Mouse (Mus musculus) heart, embryonic 15.5 days (tissue): ENCODE data around the gene Awat1. TPM values are rescaled to one million over a fixed set of nuclear protein-coding genes. Genes with fewer than 3 reads are reported as not detected.

Experiments used
- ATAC-seq: fragments of 200-750 bp; cut with Nextera tagmentation; replicated peaks from 2 replicates; pipeline ENCODE4 v1.8.0; 2017; ENCODE audit warnings: low read depth, moderate TSS enrichment; ENCODE audit not compliant: insufficient number of reproducible peaks, insufficient read depth, low FRiP score
- H3K27ac ChIP-seq: fragments of 300-500 bp; sonication (generic); 2 replicates; pipeline ENCODE4 v1.5.1; 2015; ENCODE audit warnings: mild to moderate bottlenecking, inconsistent platforms
- H3K27me3 ChIP-seq: fragments of 300-500 bp; sonication (generic); 2 replicates; pipeline ENCODE4 v1.6.1; 2015; ENCODE audit warnings: inconsistent platforms
- H3K36me3 ChIP-seq: fragments of 300-500 bp; sonication (generic); 2 replicates; pipeline ENCODE4 v1.6.1; 2015; ENCODE audit warnings: mild to moderate bottlenecking, inconsistent platforms
- H3K4me1 ChIP-seq: fragments of 300-500 bp; sonication (generic); replicated peaks from 2 replicates; pipeline ENCODE4 v1.6.1; 2015; ENCODE audit warnings: inconsistent platforms
- H3K4me2 ChIP-seq: fragments of 300-500 bp; sonication (generic); 2 replicates; pipeline ENCODE4 v1.6.1; 2015; ENCODE audit warnings: inconsistent platforms, mild to moderate bottlenecking, moderate library complexity
- H3K4me3 ChIP-seq: fragments of 300-500 bp; sonication (generic); 2 replicates; pipeline ENCODE4 v1.5.1; 2015; ENCODE audit warnings: mild to moderate bottlenecking, inconsistent platforms
- H3K9ac ChIP-seq: fragments of 300-500 bp; sonication (generic); 2 replicates; pipeline ENCODE4 v1.6.1; 2015; ENCODE audit warnings: mild to moderate bottlenecking, inconsistent platforms
- H3K9me3 ChIP-seq: fragments of 300-500 bp; sonication (generic); replicated peaks from 2 replicates; pipeline ENCODE4 v1.6.1; 2016; ENCODE audit warnings: inconsistent platforms
- WGBS: fragments of 180-500 bp; shearing (Covaris S2); methylation state at CpG from one replicate; pipeline ENCODE4 v1.1.7; 2015; ENCODE audit warnings: mixed read lengths; 5-methylcytosine and 5-hydroxymethylcytosine counted together
- polyA plus RNA-seq: library from polyadenylated mRNA; unstranded; fragments of >200 nt; fragmentation: Nextera tagmentation; extraction: Ambion mirVana; gene quantifications from 2 replicates; pipeline ENCODE4 v1.2.1, GENCODE M21; 2015

Gene Awat1
- polyA plus RNA-seq = not detected in 2 replicates

GRCm38 (mm10) chrX:100571951-100572350 lies at the start of gene Awat1:
TSS of gene Awat1 (plus strand) at chrX:100572251.
- Histone ChIP-seq H3K4me2 (no peak within 1 kb of the TSS), H3K4me3 (no peak within 1 kb of the TSS), H3K9ac (no peak within 1 kb of the TSS), H3K36me3 (no peaks in the 10 kb centered on the region), H3K27me3 (no peaks in the 10 kb centered on the region), H3K27ac (no peak within 1 kb of the TSS), H3K4me1 (no peaks in the 10 kb centered on the region), H3K9me3 (no peaks in the 10 kb centered on the region)
- ATAC-seq = no peak
- 72% methylated on average over 1 of the region's 1 CpGs for WGBS

GRCm38 (mm10) chrX:100524471-100524870 lies 47.6 kb upstream of the Awat1 start, which contains the start of gene Dgat2l6:
TSS of gene Dgat2l6 (plus strand) at chrX:100524838.
- Histone ChIP-seq H3K4me1 (no peaks in the 10 kb centered on the region), H3K27ac (no peak within 1 kb of the TSS), H3K9me3 (no peaks in the 10 kb centered on the region), H3K4me2 (no peak within 1 kb of the TSS), H3K4me3 (no peak within 1 kb of the TSS), H3K9ac (no peak within 1 kb of the TSS), H3K36me3 (no peaks in the 10 kb centered on the region), H3K27me3 (no peaks in the 10 kb centered on the region)
- ATAC-seq = no peak
- WGBS = 76% methylated on average over 4 of the region's 4 CpGs

GRCm38 (mm10) chrX:100556026-100556425 lies 16.0 kb upstream of the Awat1 start:
- Histone ChIP-seq H3K4me3 (no peak overlapping the region), H3K27ac (no peak overlapping the region), H3K9me3 (no peaks in the 10 kb centered on the region), H3K4me2 (no peak overlapping the region), H3K9ac (no peak overlapping the region), H3K36me3 (no peaks in the 10 kb centered on the region), H3K27me3 (no peaks in the 10 kb centered on the region), H3K4me1 (no peaks in the 10 kb centered on the region)
- ATAC-seq = no peak
- 66% methylated on average over 3 of the region's 3 CpGs for WGBS

- Histone ChIP-seq H3K36me3 (no peaks in the 10 kb centered on the region), H3K9me3 (no peaks in the 10 kb centered on the region), H3K27me3 (no peaks in the 10 kb centered on the region), H3K4me3 (no peak overlapping the region), H3K4me2 (no peak overlapping the region), H3K27ac (no peak overlapping the region), H3K4me1 (no peaks in the 10 kb centered on the region), H3K9ac (no peak overlapping the region)
- WGBS = 89% methylated on average over 3 of the region's 3 CpGs
- no peak for ATAC-seq
Observed at GRCm38 (mm10) chrX:100565696-100566095, 6.4 kb upstream of the Awat1 start.

- H3K27ac ChIP-seq = no peak within 1 kb of the TSS
- ATAC-seq = no peak
- no peaks in the 10 kb centered on the region for H3K4me1 ChIP-seq
- no peaks in the 10 kb centered on the region for H3K9me3 ChIP-seq
- no peak within 1 kb of the TSS for H3K4me2 ChIP-seq
- no peaks in the 10 kb centered on the region for H3K36me3 ChIP-seq
- H3K4me3 ChIP-seq = no peak within 1 kb of the TSS
- no peaks in the 10 kb centered on the region for H3K27me3 ChIP-seq
- 49% methylated on average over 4 of the region's 4 CpGs for WGBS
- H3K9ac ChIP-seq = no peak within 1 kb of the TSS
Observed at GRCm38 (mm10) chrX:100594791-100595190, 22.7 kb downstream of the Awat1 start, which contains the start of gene P2ry4. TSS of gene P2ry4 (minus strand) at chrX:100594869.

DNA sequence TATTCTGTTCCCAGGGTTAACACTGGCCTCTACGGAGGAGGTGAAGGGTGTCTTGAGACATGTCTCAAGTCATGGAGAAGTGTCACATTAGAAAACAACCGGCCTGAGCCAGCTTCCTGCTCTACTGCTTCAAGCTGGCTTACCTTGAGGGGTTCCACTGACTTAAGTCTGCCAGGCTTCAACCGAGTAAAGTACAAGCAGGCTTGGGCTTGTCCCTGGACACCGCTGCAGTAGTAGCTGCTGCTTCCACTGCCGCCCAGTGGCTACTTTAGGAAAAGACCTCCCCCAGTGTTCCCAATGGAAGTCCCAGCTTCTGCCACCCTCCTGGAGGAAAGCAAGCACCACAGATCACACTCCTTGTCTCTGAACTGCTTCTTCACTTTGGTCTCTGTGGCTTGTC lies 25.4 kb downstream of the Awat1 start:
- no peaks in the 10 kb centered on the region for H3K4me1 ChIP-seq
- no peak overlapping the region for H3K9ac ChIP-seq
- H3K4me2 ChIP-seq = no peak overlapping the region
- ATAC-seq = no peak
- no peaks in the 10 kb centered on the region for H3K36me3 ChIP-seq
- H3K4me3 ChIP-seq = no peak overlapping the region
- no peaks in the 10 kb centered on the region for H3K9me3 ChIP-seq
- WGBS = 21% methylated on average over 5 of the region's 5 CpGs
- no peaks in the 10 kb centered on the region for H3K27me3 ChIP-seq
- H3K27ac ChIP-seq = no peak overlapping the region

- WGBS = 65% methylated on average over 4 of the region's 4 CpGs
Observed at GRCm38 (mm10) chrX:100599755-100600154, 27.7 kb downstream of the Awat1 start.

DNA sequence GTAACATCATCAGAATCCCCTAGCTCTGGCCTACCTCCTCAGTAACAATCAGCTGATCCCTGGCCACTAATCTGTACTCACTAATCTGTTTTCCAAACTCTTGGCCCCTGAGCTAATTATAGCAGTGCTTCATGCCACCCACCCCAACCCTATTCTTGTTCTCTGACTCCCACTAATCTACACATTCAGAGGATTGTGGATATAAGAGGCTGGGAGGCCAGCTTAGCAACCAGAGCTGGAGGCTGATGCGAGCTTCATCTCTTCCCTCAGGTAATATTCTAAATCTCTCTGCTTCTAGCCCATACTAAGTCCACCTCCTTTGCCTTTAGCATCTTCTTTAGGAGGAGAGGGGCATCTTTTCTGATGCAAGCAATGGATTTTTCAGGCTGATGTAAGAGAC lies 33.3 kb downstream of the Awat1 start, which contains the start of gene Arr3:
Arr3 (plus strand) TSS at position 184 of the 400 bp plus-strand sequence.
- H3K27ac ChIP-seq = no peak within 1 kb of the TSS
- no peak within 1 kb of the TSS for H3K9ac ChIP-seq
- no peak within 1 kb of the TSS for H3K4me3 ChIP-seq
- no peaks in the 10 kb centered on the region for H3K9me3 ChIP-seq
- no peaks in the 10 kb centered on the region for H3K27me3 ChIP-seq
- WGBS = 52% methylated on average over 1 of the region's 1 CpGs
- no peaks in the 10 kb centered on the region for H3K36me3 ChIP-seq
- no peaks in the 10 kb centered on the region for H3K4me1 ChIP-seq
- no peak for ATAC-seq
- no peak within 1 kb of the TSS for H3K4me2 ChIP-seq

More at GRCm38 (mm10) chrX:100599755-100600154, 27.7 kb downstream of the Awat1 start:
- H3K4me1 ChIP-seq = no peaks in the 10 kb centered on the region
- H3K4me3 ChIP-seq = no peak overlapping the region
- no peak overlapping the region for H3K9ac ChIP-seq
- H3K36me3 ChIP-seq = no peaks in the 10 kb centered on the region
- H3K9me3 ChIP-seq = no peaks in the 10 kb centered on the region
- H3K4me2 ChIP-seq = no peak overlapping the region
- H3K27ac ChIP-seq = no peak overlapping the region
- H3K27me3 ChIP-seq = no peaks in the 10 kb centered on the region
- no peak for ATAC-seq

DNA sequence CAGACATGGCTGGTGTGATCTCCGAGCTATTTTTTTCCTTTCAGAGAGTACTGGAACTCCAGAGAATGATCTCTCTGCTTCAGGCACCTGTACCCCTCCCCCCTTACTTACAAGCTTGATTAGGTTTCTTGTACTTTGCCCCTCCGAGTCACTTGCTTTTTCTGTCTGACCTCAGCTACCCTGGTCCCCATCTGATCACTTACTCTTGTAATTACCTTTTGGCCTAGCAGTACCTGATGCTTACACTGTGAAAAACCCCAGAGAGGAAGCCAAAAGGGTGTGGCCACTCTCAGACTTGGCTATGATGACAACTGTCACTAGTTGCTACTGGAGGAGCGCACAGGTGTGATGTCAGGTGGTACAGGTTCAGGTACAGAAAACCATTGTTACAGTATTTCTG lies 46.4 kb downstream of the Awat1 start:
- H3K27me3 ChIP-seq = no peaks in the 10 kb centered on the region
- ATAC-seq = no peak
- no peak overlapping the region for H3K9ac ChIP-seq
- no peaks in the 10 kb centered on the region for H3K9me3 ChIP-seq
- H3K27ac ChIP-seq = no peak overlapping the region
- 55% methylated on average over 3 of the region's 3 CpGs for WGBS
- no peak overlapping the region for H3K4me2 ChIP-seq
- H3K36me3 ChIP-seq = 0 out of 2 replicates have a peak, but pooled peaks cover 5% of the 10 kb centered on the region
- H3K4me3 ChIP-seq = no peak overlapping the region
- H3K4me1 ChIP-seq = 0 out of 2 replicates have a peak, but pooled peaks cover 2% of the 10 kb centered on the region

DNA sequence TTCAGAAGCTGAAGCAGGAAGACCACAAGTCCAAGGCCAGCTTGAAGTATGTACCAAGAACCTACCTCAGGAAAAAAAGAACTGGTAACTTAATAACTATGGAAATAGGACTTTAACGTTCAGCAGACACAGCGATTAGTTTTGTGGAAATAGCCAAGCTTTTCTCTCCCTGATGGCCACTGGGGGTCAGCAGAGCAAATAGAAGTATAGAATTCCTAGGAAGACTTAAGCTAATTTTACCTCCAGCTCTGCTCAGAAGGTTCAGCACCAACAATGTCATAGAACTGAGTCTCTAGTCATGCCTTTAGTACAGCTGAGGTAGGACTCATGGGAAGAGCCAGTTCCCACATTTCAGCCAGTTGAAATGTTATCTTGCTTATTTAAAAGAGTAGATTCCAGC lies 49.3 kb downstream of the Awat1 start:
- no peaks in the 10 kb centered on the region for H3K9me3 ChIP-seq
- H3K4me3 ChIP-seq = no peak overlapping the region
- no peaks in the 10 kb centered on the region for H3K27me3 ChIP-seq
- H3K4me1 ChIP-seq = 0 out of 2 replicates have a peak, but pooled peaks cover 2% of the 10 kb centered on the region
- no peak overlapping the region for H3K27ac ChIP-seq
- H3K9ac ChIP-seq = no peak overlapping the region
- no peak overlapping the region for H3K4me2 ChIP-seq
- H3K36me3 ChIP-seq = 0 out of 2 replicates have a peak, but pooled peaks cover 7% of the 10 kb centered on the region
- no peak for ATAC-seq
- 65% methylated on average over 2 of the region's 2 CpGs for WGBS

DNA sequence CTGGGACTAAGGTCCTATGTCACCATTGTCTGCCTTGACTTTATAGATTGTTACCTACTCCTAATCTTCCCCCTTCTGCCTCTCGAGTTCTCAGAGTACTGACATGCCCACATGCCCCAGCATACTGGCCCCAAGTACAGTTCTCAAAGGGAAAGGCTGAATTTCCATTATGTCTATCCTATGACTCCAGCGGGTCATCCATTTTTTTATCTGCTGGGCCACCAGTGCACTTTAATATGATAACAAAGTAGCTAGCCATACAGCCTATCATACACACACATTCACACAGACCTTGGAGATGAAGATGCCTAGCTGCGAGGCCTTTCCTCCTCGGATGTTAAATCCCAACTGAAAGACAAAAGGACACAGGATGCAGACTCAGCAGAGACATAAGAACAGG lies 52.2 kb downstream of the Awat1 start:
- no peak overlapping the region for H3K4me3 ChIP-seq
- no peak overlapping the region for H3K9ac ChIP-seq
- no peaks in the 10 kb centered on the region for H3K27me3 ChIP-seq
- ATAC-seq = no peak
- H3K9me3 ChIP-seq = no peaks in the 10 kb centered on the region
- 83% methylated on average over 4 of the region's 4 CpGs for WGBS
- no peaks in the 10 kb centered on the region for H3K4me1 ChIP-seq
- 0 out of 2 replicates have a peak, but pooled peaks cover 7% of the 10 kb centered on the region for H3K36me3 ChIP-seq
- H3K4me2 ChIP-seq = no peak overlapping the region
- no peak overlapping the region for H3K27ac ChIP-seq

DNA sequence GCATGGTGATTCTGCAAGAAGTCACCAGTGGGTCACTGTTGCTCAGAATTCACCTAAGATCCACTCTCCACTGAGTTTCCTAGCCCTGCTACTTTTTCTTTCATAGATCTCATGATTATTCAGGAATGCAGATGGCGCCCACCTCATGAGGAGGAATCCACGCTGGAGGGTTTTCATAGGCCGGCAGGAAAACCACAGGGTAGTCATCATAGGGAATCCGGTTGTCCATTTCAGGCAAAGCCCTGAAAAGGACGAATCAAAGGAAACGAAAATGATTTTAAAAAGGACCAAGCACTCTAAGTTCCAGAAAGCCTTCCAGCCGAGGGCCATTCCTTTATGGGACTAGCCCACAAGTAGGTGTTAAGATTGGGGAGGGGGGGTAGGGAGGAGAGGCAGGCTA lies 53.1 kb downstream of the Awat1 start:
- H3K27me3 ChIP-seq = no peaks in the 10 kb centered on the region
- no peaks in the 10 kb centered on the region for H3K9me3 ChIP-seq
- peak overlapping the region; percentile 69 for H3K4me3 ChIP-seq
- WGBS = 29% methylated on average over 7 of the region's 7 CpGs
- 0 out of 2 replicates have a peak, but pooled peaks cover 7% of the 10 kb centered on the region for H3K36me3 ChIP-seq
- 0 out of 2 replicates have a peak, but pooled peaks have one; percentile 14 for ATAC-seq
- H3K4me2 ChIP-seq = peak overlapping the region; percentile 58
- H3K4me1 ChIP-seq = no peaks in the 10 kb centered on the region
- peak overlapping the region; percentile 55; the same call in 1 of the 2 replicates for H3K9ac ChIP-seq
- no peak overlapping the region for H3K27ac ChIP-seq
